Mouse (Mus musculus) cerebellum, postnatal 36 days (tissue): ENCODE data around the gene Tekt5.

Experiments used
- DNase-seq, 2 experiments: peaks; one replicate each; pipeline ENCODE4 v3.0.0; 2021 to 2022; ENCODE audit warnings: mixed read lengths in 2 of 2

Tekt5 gene

DNA sequence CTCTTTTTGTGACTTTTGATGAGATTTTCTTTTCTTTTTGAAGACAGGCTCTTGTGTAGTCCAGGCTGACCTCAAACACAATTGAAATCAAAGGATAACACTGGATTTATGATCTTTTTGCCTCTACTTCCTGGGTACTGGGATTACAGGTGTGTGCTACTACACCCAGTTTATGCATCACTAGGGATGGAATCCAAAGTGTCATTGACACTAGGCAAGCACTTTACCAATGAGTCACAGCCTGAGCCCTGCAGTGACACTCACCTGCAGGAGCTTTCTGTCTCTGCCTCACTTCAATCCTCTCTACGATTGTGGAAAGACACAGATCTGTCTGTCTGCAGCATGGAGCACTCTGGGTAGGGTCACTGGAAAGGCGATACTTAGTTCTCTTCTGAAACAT, 59.3 kb downstream of the Tekt5 start:
- no peak for DNase-seq

DNA sequence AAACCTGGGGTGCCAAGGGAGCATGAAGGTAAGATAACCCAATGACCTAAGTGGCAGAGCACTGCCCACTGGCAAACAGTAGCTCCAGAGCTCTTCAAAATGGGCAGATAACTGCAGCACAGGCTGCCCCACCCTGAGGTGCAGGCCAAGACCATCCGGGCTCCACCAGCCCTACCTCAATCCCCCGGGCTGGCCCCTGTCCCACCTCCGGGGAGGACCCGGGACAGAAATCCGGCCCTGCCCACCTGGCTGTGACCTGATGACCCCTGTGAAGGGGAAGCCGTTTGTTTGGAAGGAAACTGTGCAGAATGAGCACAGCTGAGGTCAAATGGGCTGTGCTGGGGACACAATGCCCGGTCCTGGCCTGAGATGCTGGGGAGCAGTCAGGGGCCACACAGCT, 62.6 kb downstream of the Tekt5 start:
- DNase-seq: no peak

DNA sequence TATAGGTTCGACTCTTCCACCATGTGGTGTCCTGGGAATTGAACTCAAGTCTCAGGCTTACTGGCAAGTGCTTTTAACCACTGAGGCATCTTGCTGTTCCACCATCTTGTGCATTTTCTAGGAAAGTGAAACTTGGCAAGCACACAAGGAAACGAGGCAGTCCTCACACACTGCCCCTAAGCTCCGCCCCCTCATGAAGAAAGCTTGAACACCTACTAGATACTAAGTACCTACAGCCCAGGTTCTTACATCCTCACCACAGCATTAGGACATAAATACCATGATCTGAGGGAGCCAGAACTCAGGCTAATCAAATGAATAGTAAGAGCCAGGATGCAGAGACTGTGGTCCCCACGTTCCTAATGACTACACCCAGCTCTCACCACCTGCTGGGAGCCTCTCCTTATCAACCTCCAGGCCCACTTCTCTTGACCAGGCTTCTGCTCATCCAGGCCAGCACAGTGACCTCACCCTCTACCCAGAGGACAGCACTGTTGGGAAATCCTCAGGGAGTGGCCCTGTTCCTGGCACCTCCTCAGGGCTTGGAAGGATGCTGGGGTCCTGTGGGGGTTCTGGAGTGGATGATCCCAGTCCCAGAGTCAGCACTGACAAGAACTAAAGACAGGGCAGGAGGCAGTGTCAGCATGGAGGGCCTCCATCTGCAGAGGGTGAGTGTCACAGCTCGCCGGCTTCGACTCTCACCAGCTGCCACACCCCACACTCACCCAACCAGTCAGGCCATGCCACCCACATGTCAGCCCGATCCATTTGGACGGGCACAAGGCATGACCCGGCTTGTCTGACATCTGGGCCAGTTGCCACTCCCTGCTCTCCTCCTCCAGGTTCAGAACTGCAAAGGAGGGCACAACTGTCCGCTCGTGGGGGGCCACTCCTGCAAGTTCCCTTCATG, 64.4 kb downstream of the Tekt5 start:
- DNase-seq: no peak

DNA sequence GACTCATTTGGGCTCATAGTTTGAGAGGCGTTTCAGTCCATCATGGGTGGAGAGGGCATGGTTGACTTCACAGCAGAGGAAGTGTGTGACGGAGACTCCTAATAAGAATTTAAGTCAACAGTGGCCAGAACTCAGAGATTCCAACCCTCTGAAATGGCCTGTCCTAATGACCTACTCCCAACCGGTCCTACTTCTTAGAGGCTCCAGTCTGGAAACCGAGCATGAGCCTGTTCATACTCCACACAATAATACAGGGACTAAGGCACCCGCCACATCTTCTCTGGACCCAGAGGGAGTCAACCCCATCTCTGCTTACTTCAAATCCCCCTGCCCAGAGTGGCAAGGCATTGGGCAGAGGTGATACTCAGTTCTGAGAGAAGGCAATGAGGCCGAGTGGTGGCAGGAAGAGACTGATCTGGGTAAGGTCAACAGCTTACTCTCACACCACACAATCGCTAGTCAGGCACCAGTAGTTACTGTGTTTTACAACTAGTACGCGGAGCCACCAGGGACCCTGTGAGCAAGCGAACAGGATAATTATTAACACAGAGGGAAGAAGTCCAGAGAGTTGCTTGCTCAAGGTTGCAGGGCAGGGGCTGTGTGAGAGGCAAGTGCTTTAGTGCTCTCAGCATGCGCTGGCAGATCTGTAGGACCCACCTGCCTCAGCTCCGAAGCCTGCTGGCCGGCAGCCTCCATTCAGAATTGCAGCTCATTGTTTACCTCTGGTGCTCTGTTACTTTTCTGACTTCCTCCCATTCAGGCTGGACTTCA, 67.5 kb downstream of the Tekt5 start:
- no peak for DNase-seq

GRCm38 (mm10) chr16:10319914-10320569, 75.2 kb downstream of the Tekt5 start:
- DNase-seq: no peak

DNA sequence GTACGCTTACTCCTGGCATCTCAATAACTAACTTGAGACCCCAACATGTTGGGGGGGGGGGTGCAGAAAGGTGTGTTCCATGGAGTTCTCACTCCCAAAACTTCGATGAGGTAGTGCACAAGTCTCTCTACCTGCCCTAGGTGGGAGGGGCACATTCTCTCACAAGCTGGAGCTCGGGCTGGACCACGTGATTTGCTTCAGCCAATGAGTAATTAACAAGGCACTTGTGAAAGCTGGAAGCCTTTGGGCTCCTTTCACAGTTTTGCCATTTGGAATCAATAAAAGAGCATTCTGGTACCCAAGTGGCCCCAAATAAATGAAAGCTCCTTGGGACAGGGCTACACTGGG, 78.1 kb downstream of the Tekt5 start:
- DNase-seq: no peak

DNA sequence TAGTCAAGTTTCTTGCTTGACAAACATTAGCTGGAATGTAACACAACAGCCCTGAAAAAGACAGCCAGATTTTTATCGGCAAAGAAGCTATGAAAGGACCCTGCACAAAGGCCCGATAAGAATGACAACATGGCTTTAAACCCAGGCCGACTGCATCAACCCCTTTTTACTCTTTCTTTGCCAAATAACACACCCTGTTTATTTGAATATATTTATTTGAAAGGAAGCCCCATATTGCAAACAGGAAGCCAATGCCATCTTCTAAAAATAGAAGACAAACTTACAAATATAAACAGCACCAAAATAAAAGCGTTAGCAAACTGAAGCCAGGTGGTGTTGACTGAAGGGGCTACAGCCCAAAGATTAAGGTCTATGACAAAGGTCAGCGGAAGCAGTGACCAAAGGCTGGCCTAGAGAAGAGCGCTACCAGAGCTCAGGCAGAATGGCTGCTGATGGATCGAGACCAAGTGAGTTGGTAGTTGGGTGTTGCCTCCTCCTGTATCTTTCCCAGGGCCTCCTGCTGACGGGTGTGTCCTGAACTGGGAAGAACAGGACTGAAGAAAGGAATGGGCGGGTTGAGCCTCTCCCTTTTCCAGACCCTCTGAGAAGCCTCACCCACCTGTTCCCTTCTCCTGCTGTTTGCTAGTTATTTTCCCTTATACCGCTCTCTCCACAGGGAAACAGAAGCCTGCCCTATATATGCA, 78.6 kb downstream of the Tekt5 start:
- DNase-seq: no peak

- DNase-seq: no peak
Measured at GRCm38 (mm10) chr16:10313646-10314088, 81.6 kb downstream of the Tekt5 start, which contains the start of gene Emp2. Gene Emp2, minus strand, starts transcription at chr16:10313968.

- no peak for DNase-seq
Measured at GRCm38 (mm10) chr16:10313226-10313625, 82.1 kb downstream of the Tekt5 start.

DNA sequence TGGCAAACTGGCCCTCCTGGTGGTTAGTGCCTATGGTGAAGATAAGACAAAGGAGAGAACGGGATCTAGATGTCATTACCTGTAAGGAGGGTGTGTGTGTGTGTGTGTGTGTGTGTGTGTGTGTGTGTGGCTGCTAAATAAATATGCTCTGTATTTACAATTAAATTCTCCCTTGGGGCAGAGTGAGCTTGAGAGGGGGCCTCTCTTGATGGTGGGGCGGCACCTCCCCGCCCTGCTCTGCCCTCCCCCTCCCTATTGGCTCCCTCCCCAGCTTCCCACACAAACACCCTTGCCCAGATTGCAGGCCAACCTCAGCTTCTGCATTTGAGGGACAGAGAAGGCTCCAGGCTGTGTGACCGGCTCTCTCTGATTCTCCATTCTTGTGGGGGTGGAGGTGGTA, 83.3 kb downstream of the Tekt5 start:
- DNase-seq: no peak

GRCm38 (mm10) chr16:10311086-10311485, 84.2 kb downstream of the Tekt5 start:
- DNase-seq: no peak

- no peak for DNase-seq
Measured at GRCm38 (mm10) chr16:10310507-10310906, 84.8 kb downstream of the Tekt5 start.
